Mouse (Mus musculus) left cerebral cortex, adult 2 months (tissue): ENCODE results near the gene Ghr. TPM values are rescaled to one million over a fixed set of nuclear protein-coding genes. Genes with fewer than 3 reads are reported as not detected.

Experiments used
- DNase-seq, 2 experiments: peaks; one replicate each; pipeline ENCODE4 v3.0.0; 2021 to 2022; ENCODE audit warnings: low spot score in 2 of 2, mixed read lengths in 1 of 2; ENCODE audit errors: extremely low spot score in 1 of 2
- H3K27ac ChIP-seq: fragments of 200-600 bp; 2 replicates; pipeline ENCODE4 v1.8.1; 2022
- H3K4me3 ChIP-seq: fragments of 200-600 bp; 2 replicates; pipeline ENCODE4 v1.8.1; 2022
- CTCF ChIP-seq: fragments of 200-600 bp; IDR thresholded peaks from 2 replicates; pipeline ENCODE4 v1.8.1; 2022; ENCODE audit warnings: antibody characterized with exemption, mild to moderate bottlenecking, moderate library complexity
- intact Hi-C: fragments of 180-260 bp; cut with DNase I; formaldehyde crosslinking; loops from one replicate; pipeline ENCODE4 v1.15.1; 2025
- total RNA-seq, 2 experiments: library from RNA; stranded (reverse); gene quantifications; 2 replicates each; pipeline ENCODE4 v1.2.3; 2021

The Ghr gene
- total RNA-seq, 2 experiments from 2014 or later: 12.2 to 14.0 TPM

DNA sequence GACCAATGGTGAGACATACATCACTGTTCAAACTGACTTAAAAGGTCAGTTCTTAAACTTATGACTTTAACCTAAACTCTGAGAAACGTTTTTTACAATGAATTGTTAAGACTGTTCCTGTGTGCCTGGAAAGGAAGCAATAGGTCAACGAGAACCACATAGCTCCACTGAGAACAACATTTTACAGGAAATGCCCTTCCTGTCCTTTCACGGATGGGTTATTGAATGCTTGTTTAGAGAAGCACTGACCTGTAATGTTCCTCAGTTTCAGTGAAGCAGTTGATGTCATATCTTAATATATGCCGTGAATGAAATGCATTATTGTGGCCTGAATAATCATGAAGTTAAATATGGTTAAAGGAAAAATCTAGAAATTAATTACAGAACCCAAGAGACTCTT lies 147.7 kb downstream of the Ghr start:
- H3K27ac ChIP-seq: no peak overlapping the region
- H3K4me3 ChIP-seq: no peak overlapping the region
- no peak for TF ChIP-seq CTCF
- DNase-seq: no peak
- intact Hi-C loops: no loop called here

DNA sequence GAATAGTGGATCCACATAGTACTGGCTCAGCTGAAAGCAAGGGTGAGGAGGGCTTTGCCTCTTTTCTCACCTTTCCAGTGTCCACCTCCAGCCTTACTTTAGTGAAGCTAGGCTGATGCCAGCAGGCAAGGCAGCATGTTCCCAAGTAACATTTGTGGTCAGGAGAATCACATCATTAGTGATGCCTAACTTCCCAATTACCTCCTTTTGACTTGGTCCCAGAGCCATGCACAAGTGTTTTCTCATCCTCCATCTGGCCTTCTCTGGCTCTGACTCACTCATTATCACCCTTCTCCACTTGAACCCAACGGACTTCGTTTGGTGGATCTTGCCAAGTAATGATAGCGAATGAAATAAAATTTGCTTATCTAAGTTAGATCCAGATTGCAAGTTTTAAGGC lies 148.8 kb downstream of the Ghr start:
- H3K27ac ChIP-seq: no peak overlapping the region
- no peak for TF ChIP-seq CTCF
- DNase-seq: no peak
- H3K4me3 ChIP-seq: no peak overlapping the region
- intact Hi-C loops: no loop called here

- DNase-seq: no peak
- intact Hi-C loops: no loop called here
- H3K4me3 ChIP-seq: no peak overlapping the region
- TF ChIP-seq CTCF: no peak
- no peak overlapping the region for H3K27ac ChIP-seq
Measured at GRCm38 (mm10) chr15:3433281-3433680, 150.0 kb downstream of the Ghr start.

DNA sequence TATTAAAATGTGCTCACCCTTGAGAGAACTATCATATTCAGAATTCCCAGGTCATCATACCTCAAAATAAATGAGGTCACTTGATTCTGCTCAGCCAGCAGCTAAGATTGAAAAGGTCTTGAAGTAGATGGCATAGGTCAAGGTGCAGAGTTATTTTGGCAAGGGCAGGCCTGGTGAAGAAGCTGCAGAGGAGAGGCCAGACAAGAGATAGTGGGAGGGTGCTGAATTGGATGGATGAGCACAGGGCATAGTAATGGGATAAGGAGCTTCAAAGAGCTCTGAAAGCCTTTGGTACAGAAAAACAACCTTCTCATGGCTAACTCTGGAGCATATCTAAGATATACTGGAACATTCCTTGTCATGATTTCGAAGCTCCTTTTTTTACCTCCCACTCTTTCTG lies 150.5 kb downstream of the Ghr start:
- no peak for TF ChIP-seq CTCF
- intact Hi-C loops: no loop called here
- Histone ChIP-seq H3K27ac (no peak overlapping the region), H3K4me3 (no peak overlapping the region)
- no peak for DNase-seq

DNA sequence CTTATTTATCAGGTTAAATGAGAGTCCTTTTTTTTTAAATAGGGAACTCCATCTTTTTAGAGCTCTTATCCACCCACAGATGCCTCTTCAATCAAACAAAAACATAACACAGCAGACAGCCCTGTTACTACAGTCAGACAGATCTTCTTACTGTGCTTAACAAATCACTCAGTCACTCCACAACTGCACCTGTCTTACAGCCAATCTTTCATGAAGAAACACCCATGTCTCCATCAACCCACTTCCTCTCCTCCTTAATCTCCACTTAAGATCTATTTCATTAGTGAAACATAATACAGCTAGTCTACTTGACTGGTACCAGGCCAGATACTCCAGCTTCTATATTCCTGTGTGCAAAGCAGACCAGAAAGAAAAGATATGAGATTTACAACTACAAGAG lies 153.9 kb downstream of the Ghr start:
- TF ChIP-seq CTCF: no peak
- intact Hi-C loops: no loop called here
- H3K27ac ChIP-seq: no peak overlapping the region
- no peak overlapping the region for H3K4me3 ChIP-seq
- no peak for DNase-seq

GRCm38 (mm10) chr15:3429001-3429400 lies 154.3 kb downstream of the Ghr start:
- TF ChIP-seq CTCF: no peak
- intact Hi-C loops: no loop called here
- Histone ChIP-seq H3K4me3 (no peak overlapping the region), H3K27ac (no peak overlapping the region)
- DNase-seq: no peak

GRCm38 (mm10) chr15:3426401-3426800 lies 156.9 kb downstream of the Ghr start:
- DNase-seq: no peak
- no peak overlapping the region for H3K4me3 ChIP-seq
- no peak for TF ChIP-seq CTCF
- H3K27ac ChIP-seq: no peak overlapping the region
- intact Hi-C loops: no loop called here

DNA sequence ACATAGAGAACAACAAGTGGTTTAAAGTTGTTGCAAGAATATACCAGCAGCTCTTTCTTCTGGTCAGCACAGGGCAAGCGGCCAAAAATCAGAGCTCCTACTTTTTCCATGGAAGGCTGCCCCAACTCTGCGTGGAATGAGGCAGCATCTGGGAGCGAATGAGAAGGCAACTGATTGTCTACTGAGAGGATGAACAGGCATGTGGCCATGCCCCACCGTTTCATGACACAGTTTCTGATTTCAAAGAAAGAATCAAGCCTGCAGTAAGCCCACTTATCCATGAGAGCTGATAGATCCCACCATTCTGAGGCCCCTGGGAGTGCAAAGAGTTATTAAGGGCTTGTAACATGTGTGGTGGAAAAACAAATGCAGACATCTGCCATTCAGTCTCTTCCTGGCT lies 160.1 kb downstream of the Ghr start:
- no peak for DNase-seq
- Histone ChIP-seq H3K4me3 (no peak overlapping the region), H3K27ac (no peak overlapping the region)
- no peak for TF ChIP-seq CTCF
- intact Hi-C loops: no loop called here

- H3K4me3 ChIP-seq: no peak overlapping the region
- no peak for DNase-seq
- no peak for TF ChIP-seq CTCF
- no peak overlapping the region for H3K27ac ChIP-seq
- intact Hi-C loops: no loop called here
Measured at GRCm38 (mm10) chr15:3417699-3418098, 165.6 kb downstream of the Ghr start.

DNA sequence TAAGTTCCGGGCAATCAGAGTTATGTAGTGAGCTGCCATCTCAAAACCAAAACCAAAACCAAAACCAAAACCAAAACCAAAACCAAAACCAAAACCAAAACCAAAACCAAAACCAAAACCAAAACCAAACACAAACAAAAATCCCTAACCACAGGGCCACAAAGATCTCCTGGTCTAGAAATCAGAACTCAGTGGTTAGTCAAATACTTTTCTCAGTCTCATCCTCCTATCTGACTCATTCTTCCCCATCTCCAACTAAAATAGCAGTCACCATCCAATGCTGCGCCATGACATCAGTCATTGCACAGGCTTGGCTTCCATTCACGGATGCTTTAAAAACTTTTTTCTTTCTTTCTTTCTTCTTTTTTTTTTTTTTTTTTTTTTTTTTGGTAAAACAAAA lies 170.2 kb downstream of the Ghr start:
- TF ChIP-seq CTCF: no peak
- H3K27ac ChIP-seq: no peak overlapping the region
- intact Hi-C loops: no loop called here
- no peak overlapping the region for H3K4me3 ChIP-seq
- no peak for DNase-seq

DNA sequence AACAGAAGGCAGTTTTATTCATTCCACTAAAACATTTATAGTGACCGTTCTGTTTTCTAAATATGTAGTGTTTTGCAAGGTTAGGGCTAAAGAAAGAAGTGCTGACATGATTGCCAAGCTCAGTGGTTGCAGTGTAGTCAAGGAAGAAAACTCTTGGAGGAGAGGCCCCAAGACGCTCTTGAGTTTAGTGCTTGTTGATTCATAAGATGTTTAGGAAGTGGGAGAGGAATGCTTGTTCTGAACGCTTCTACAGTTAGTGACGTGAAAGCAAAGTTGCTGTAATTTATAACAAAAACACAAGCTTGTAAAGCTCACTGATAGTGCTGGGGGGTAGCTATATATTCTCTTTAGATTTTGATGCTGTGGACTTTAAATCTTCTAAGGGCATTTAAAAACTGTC lies 174.8 kb downstream of the Ghr start:
- TF ChIP-seq CTCF: no peak

GRCm38 (mm10) chr15:3399196-3399595 lies 184.1 kb downstream of the Ghr start:
- no peak for DNase-seq
- intact Hi-C loops: no loop called here
- TF ChIP-seq CTCF: no peak
- no peak overlapping the region for H3K4me3 ChIP-seq
- no peak overlapping the region for H3K27ac ChIP-seq

More for the DNA sequence above, 174.8 kb downstream of the Ghr start:
- no peak for DNase-seq
- intact Hi-C loops: no loop called here
- H3K4me3 ChIP-seq: no peak overlapping the region
- H3K27ac ChIP-seq: no peak overlapping the region

DNA sequence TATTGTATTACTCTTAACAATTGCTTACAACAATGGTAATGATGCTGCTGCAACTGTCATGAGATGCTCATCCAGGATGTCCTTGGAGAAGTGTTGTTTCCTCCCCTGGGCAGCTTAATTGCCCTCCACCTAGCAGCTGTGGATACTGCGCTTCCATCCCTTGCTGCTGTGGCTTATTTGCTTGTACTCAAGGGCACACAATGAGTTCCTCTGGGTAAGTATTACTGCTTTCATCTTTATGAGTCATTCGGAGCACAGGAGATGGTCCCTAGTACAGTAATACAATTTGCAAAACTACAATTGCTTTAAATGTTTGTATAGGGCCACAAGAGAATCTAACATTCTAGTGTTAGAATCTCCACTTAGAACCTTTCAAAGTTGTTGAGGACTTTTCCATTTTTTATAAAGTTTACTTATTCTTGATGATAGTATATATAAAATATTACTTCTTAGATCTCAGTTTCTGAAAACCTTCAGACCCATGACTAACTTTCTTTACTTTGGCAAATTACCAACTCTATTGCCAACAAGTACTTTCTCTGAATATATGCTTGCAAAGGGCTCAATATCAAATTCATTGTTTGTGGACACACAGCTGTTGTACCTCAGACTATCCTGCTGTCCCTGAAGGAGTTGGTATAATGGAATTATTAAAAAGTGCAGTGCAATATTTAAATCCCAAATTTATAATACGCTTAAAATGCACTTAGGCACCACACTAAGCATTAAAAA lies 185.8 kb downstream of the Ghr start:
- Histone ChIP-seq H3K27ac (no peak overlapping the region), H3K4me3 (no peak overlapping the region)
- intact Hi-C loops: no loop called here
- DNase-seq: no peak
- TF ChIP-seq CTCF: no peak
